Mouse (Mus musculus): Measurements from ENCODE around the gene Olfr1232.

Gene Olfr1232

DNA sequence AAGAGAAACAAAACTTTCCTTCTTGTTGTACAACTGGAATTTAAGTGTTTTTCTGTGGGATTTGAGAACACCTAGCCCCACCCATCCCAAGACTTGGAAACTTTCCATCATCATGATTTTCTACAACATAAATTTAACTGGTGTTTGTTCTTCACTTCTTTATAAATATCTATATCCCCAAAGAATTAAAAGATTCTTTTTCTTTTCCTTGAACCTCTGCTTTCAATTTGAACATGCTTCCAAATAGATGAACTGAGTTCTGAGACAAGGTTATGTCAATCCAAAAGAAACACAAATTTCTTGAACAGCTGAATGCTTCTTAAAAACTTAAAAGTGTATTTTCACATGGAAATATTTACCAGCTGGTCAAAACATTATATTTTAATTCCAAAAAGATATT, at the start of gene Olfr1232:
TSS of gene Olfr1232 (minus strand) at position 101 of the 400 bp plus-strand sequence.
- DNase-seq: no peak

DNA sequence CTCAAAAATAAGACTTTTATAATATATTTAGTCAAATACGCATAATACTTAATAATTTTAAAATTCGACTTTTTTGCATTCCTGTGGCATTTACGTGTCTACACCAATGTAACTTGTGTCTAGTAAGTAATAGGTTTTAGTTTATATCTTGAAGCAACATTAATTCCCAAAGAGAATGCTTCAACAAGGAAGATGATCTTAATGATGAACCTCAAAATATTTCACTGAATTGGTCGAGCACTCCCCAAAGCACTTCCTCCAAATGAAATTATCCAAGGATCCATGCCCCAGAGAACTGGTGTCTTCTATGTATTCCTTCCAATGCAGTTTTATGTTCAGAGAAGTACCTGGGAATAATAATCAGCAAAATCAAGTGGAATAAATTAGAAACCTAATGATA, 35.3 kb upstream of the Olfr1232 start, which contains the start of gene Olfr1234:
TSS of gene Olfr1234 (minus strand) at position 101 of the 400 bp plus-strand sequence.
- no peak for DNase-seq

- no peak for DNase-seq
Observed at GRCm38 (mm10) chr2:89342298-89342697, 12.8 kb upstream of the Olfr1232 start, which contains the start of gene Olfr1233. Gene Olfr1233, minus strand, starts transcription at chr2:89342398.

GRCm38 (mm10) chr2:89306974-89307373, 22.5 kb downstream of the Olfr1232 start, which contains the start of gene Olfr1231:
Gene Olfr1231, minus strand, starts transcription at chr2:89307074.
- no peak for DNase-seq

DNA sequence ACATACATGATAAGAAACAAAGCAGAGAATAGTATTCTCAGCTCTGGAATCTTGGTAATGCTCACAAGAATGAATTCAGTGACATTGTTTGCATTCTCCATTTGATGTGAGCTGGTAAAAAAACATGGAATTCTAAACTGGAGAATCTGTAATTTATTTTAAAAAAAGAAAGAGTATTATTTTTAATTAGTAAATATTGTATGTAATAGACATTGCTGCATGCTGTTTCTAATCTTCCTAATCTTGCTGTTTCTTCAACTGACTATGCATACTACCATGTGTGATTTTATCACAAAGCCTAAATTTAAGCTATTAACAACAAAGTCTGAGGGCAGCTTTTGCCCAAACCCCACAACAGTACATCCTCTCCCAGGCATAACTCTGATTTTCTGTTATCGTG, 32.3 kb downstream of the Olfr1232 start, which contains the start of gene Olfr1230:
TSS of gene Olfr1230 (minus strand) at position 101 of the 400 bp plus-strand sequence.
- DNase-seq: no peak

DNA sequence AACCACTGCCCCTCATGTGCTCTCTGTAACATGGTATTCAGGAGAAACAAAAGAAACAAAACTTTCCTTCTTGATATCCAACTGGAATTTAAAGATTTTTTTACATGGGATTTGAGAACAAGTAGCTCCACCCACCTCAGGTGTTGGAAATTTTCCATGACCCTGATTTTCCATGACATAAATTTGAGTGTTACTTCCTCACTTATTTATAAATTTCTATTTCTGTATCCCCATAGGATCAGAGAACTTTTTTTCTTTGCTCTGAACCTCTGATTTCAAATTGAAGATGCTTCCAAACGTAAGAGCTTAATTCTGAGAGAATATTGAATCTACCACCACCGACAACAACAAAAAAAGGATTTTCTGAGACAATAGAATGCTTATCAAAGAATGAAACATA, 41.6 kb downstream of the Olfr1232 start, which contains the start of gene Olfr1229:
TSS of gene Olfr1229 (minus strand) at position 101 of the 400 bp plus-strand sequence.
- no peak for DNase-seq

Measured in kidney, postnatal 36 days (tissue).